In the genomic region with DNA sequence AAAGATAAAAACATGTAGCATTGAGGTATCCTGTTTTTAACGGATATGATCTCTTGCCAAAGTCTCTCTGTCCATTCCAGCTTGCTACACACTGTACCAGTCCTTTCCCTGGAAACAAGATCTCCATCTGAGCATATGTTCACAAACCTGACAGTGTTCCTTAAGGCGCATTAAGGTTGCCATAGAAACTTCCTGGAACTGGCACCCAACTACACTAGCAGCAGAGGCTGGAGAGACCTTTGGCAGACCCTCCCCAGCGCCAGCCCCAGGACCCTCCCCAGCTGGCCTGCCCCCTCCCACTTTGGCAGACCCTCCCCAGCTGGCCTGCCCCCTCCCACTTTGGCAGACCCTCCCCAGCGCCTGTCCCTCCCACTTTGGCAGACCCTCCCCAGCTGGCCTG, we compare ENCODE assay signal across 13 mouse cellular contexts. TPM values are rescaled to one million over a fixed set of nuclear protein-coding genes. Genes with fewer than 3 reads are reported as not detected.
DNase-seq lines count a peak whose midpoint lies in the region; ATAC-seq and TF ChIP-seq lines count a peak whose summit lies in the region.
"Had no signal": no experiment of that assay in that cellular context is flagged by ENCODE, and none has a peak within 500 bp of the region (broad histone marks: within the 10 kb centered on the region; RNA-seq: fewer than 3 reads in every experiment).

No protein-coding gene starts in this region.

- H3K4me2 ChIP-seq in midbrain, postnatal 0 days (ENCODE audit: low read depth, low read length, poor library complexity, severe bottlenecking): no peak overlapping the region
- H3K4me2 ChIP-seq in hindbrain, embryonic 15.5 days: no peak overlapping the region
- no peak overlapping the region for H3K4me2 ChIP-seq in stomach, postnatal 0 days (replicated peaks; ENCODE audit: low read depth)
- no peak overlapping the region for H3K4me2 ChIP-seq in intestine, postnatal 0 days (replicated peaks; ENCODE audit: low read depth)

- no peak for TF ChIP-seq EP300 in stomach, postnatal 0 days (optimal IDR thresholded peaks at IDR 0.05)

- H3K4me1 ChIP-seq in midbrain, postnatal 0 days (ENCODE audit: insufficient read depth, low read length): no peaks in the 10 kb centered on the region; the same call in 1 of the 2 replicates
- peaks cover 26% of the 10 kb centered on the region for H3K4me1 ChIP-seq in midbrain, embryonic 10.5 days
- peaks cover 7% of the 10 kb centered on the region for H3K4me1 ChIP-seq in hindbrain, embryonic 15.5 days (replicated peaks)
- H3K4me1 ChIP-seq in stomach, postnatal 0 days (replicated peaks; ENCODE audit: control insufficient read depth, insufficient read depth): peaks cover 8% of the 10 kb centered on the region
- 0 out of 2 replicates have a peak, but pooled peaks cover 4% of the 10 kb centered on the region for H3K4me1 ChIP-seq in intestine, postnatal 0 days (replicated peaks; ENCODE audit: control insufficient read depth, insufficient read depth, low read length)

- no peaks in the 10 kb centered on the region for H3K36me3 ChIP-seq in midbrain, postnatal 0 days (ENCODE audit: insufficient read depth, low read length)
- no peaks in the 10 kb centered on the region for H3K36me3 ChIP-seq in midbrain, embryonic 10.5 days
- no peaks in the 10 kb centered on the region for H3K36me3 ChIP-seq in hindbrain, embryonic 15.5 days
- no peaks in the 10 kb centered on the region for H3K36me3 ChIP-seq in stomach, postnatal 0 days (ENCODE audit: control insufficient read depth, insufficient read depth, low read length)
- H3K36me3 ChIP-seq in intestine, postnatal 0 days (ENCODE audit: control insufficient read depth, insufficient read depth): no peaks in the 10 kb centered on the region

- no peak overlapping the region for H3K9ac ChIP-seq in midbrain, postnatal 0 days (replicated peaks; ENCODE audit: low read length, poor library complexity, severe bottlenecking)
- no peak overlapping the region for H3K9ac ChIP-seq in hindbrain, embryonic 15.5 days
- no peak overlapping the region for H3K9ac ChIP-seq in stomach, postnatal 0 days (ENCODE audit: low read length)
- no peak overlapping the region for H3K9ac ChIP-seq in intestine, postnatal 0 days (ENCODE audit: low read depth, low read length)

- H3K9me3 ChIP-seq in midbrain, postnatal 0 days (ENCODE audit: low read length): no peaks in the 10 kb centered on the region
- H3K9me3 ChIP-seq in midbrain, embryonic 10.5 days (replicated peaks): peaks cover 3% of the 10 kb centered on the region
- H3K9me3 ChIP-seq in hindbrain, embryonic 15.5 days: no peaks in the 10 kb centered on the region
- H3K9me3 ChIP-seq in stomach, postnatal 0 days (ENCODE audit: control insufficient read depth, low read length): no peaks in the 10 kb centered on the region
- no peaks in the 10 kb centered on the region for H3K9me3 ChIP-seq in intestine, postnatal 0 days (ENCODE audit: control insufficient read depth)

- H3K27me3 ChIP-seq in midbrain, postnatal 0 days (ENCODE audit: insufficient read depth, low read length): no peaks in the 10 kb centered on the region
- peaks cover 38% of the 10 kb centered on the region for H3K27me3 ChIP-seq in midbrain, embryonic 10.5 days (ENCODE audit: low read depth, poor library complexity, severe bottlenecking)
- H3K27me3 ChIP-seq in hindbrain, embryonic 15.5 days: no peaks in the 10 kb centered on the region
- H3K27me3 ChIP-seq in stomach, postnatal 0 days (ENCODE audit: control insufficient read depth, insufficient read depth, low read length): no peaks in the 10 kb centered on the region
- no peaks in the 10 kb centered on the region for H3K27me3 ChIP-seq in intestine, postnatal 0 days (replicated peaks; ENCODE audit: control insufficient read depth, insufficient read depth, low read length)

- no peak overlapping the region for H3K27ac ChIP-seq in midbrain, postnatal 0 days (ENCODE audit: low read depth, low read length)
- H3K27ac ChIP-seq in midbrain, embryonic 10.5 days (replicated peaks): no peak overlapping the region
- H3K27ac ChIP-seq in hindbrain, embryonic 15.5 days (replicated peaks): no peak overlapping the region
- peak overlapping the region; percentile 35; the same call in 1 of the 2 replicates for H3K27ac ChIP-seq in stomach, postnatal 0 days (replicated peaks)
- H3K27ac ChIP-seq in intestine, postnatal 0 days (ENCODE audit: low read depth, low read length): no peak overlapping the region

- no peak for TF ChIP-seq CTCF in midbrain, postnatal 0 days (IDR thresholded peaks at IDR 0.05)
- TF ChIP-seq CTCF in stomach, postnatal 0 days (IDR thresholded peaks at IDR 0.05; ENCODE audit: low read depth): no peak
- no peak for TF ChIP-seq CTCF in intestine, postnatal 0 days (IDR thresholded peaks at IDR 0.05; ENCODE audit: low read depth)

- 52% methylated on average over 3 of the region's 4 CpGs for WGBS in midbrain, postnatal 0 days
- WGBS in midbrain, embryonic 10.5 days: 76% methylated on average over 3 of the region's 4 CpGs
- WGBS in hindbrain, embryonic 15.5 days: 46% methylated on average over 4 of the region's 4 CpGs
- WGBS in stomach, postnatal 0 days: 56% methylated on average over 4 of the region's 4 CpGs
- 78% methylated on average over 4 of the region's 4 CpGs for WGBS in intestine, postnatal 0 days

- DNase-seq in frontal cortex, postnatal 36 days (ENCODE audit: low spot score in 2 of 2): no peak
- peak; percentile 88 for DNase-seq in midbrain, postnatal 0 days (ENCODE audit: low spot score)
- DNase-seq in midbrain, embryonic 10.5 days (ENCODE audit: low spot score): no peak
- DNase-seq in stomach, postnatal 0 days (ENCODE audit: low spot score): no peak
- DNase-seq: cerebellum, adult 11-12 months; kidney, adult 18-20 months; liver; thymus, adult 18-20 months had no signal

- ATAC-seq in frontal cortex, adult (ENCODE audit: low TSS enrichment): peak; percentile 88
- peak; percentile 69; the same call in 1 of the 2 replicates for ATAC-seq in midbrain, postnatal 0 days (ENCODE audit: low FRiP score)
- peak; percentile 87; the same call in 1 of the 2 replicates for ATAC-seq in hindbrain, embryonic 15.5 days (ENCODE audit: low FRiP score, low read depth)
- ATAC-seq in stomach, postnatal 0 days (ENCODE audit: low FRiP score, low TSS enrichment): peak; percentile 54; the same call in 1 of the 2 replicates
- no peak for ATAC-seq in megakaryocyte-erythroid progenitor cell, adult 5-6 weeks (replicated peaks; ENCODE audit: low FRiP score, low TSS enrichment, poor library complexity, severe bottlenecking)
- no peak for ATAC-seq in intestine, postnatal 0 days

- H3K4me3 ChIP-seq in midbrain, postnatal 0 days (ENCODE audit: low read depth, low read length): no peak overlapping the region
- H3K4me3 ChIP-seq in midbrain, embryonic 10.5 days: no peak overlapping the region
- no peak overlapping the region for H3K4me3 ChIP-seq in hindbrain, embryonic 15.5 days
- no peak overlapping the region for H3K4me3 ChIP-seq in stomach, postnatal 0 days (ENCODE audit: low read depth, low read length)
- H3K4me3 ChIP-seq in intestine, postnatal 0 days (ENCODE audit: low read depth, low read length): no peak overlapping the region

RNA-seq across cellular contexts. Expression of gene She, which starts 36.5 kb away (rescaled TPM):
- 1.8 and 2.7 TPM in 2 replicates for total RNA-seq in midbrain, postnatal 0 days (2014; rRNA removed)
- 0.91 and 1.0 TPM in 2 replicates for polyA plus RNA-seq in midbrain, postnatal 0 days (2015; fragmentation: Nextera tagmentation; extraction: Ambion mirVana)
- polyA plus RNA-seq in midbrain, embryonic 10.5 days (2016; fragmentation: Nextera tagmentation; extraction: Ambion mirVana): 2.0 and 2.1 TPM in 2 replicates
- 1.6 and 1.8 TPM in 2 replicates for polyA plus RNA-seq in hindbrain, embryonic 15.5 days (2015; fragmentation: Nextera tagmentation; extraction: Ambion mirVana)
- 1.4 and 1.5 TPM in 2 replicates for polyA plus RNA-seq in stomach, postnatal 0 days (2015; fragmentation: Nextera tagmentation; extraction: Ambion mirVana)
- total RNA-seq in megakaryocyte-erythroid progenitor cell, adult 5-6 weeks (2014; fragmentation: Nextera tagmentation): not detected in 2 replicates
- total RNA-seq in megakaryocyte-erythroid progenitor cell, adult 5-6 weeks (2017): not detected in 2 replicates
- polyA plus RNA-seq in intestine, postnatal 0 days (2015; fragmentation: Nextera tagmentation; extraction: Ambion mirVana): 1.6 and 1.8 TPM in 2 replicates
- polyA plus RNA-seq: C2C12 had no signal

RNA-seq across cellular contexts. Expression of gene Il6ra, which starts 45.3 kb away (rescaled TPM):
- 0.99 and 2.0 TPM in 2 replicates for total RNA-seq in midbrain, postnatal 0 days (2014; rRNA removed)
- 1.1 and 1.8 TPM in 2 replicates for polyA plus RNA-seq in midbrain, postnatal 0 days (2015; fragmentation: Nextera tagmentation; extraction: Ambion mirVana)
- polyA plus RNA-seq in midbrain, embryonic 10.5 days (2016; fragmentation: Nextera tagmentation; extraction: Ambion mirVana): 0.39 and 0.52 TPM in 2 replicates
- polyA plus RNA-seq in hindbrain, embryonic 15.5 days (2015; fragmentation: Nextera tagmentation; extraction: Ambion mirVana): 1.3 and 1.4 TPM in 2 replicates
- polyA plus RNA-seq in stomach, postnatal 0 days (2015; fragmentation: Nextera tagmentation; extraction: Ambion mirVana): 4.3 and 4.5 TPM in 2 replicates
- 0.27 TPM in 1 of 2 replicates, not detected in the other for total RNA-seq in megakaryocyte-erythroid progenitor cell, adult 5-6 weeks (2014; fragmentation: Nextera tagmentation)
- 0.80 TPM in 2 replicates for total RNA-seq in megakaryocyte-erythroid progenitor cell, adult 5-6 weeks (2017)
- polyA plus RNA-seq in intestine, postnatal 0 days (2015; fragmentation: Nextera tagmentation; extraction: Ambion mirVana): 2.8 and 3.2 TPM in 2 replicates

Comparison
In these comparisons a context has a peak if more than half of its experiments do, and no peak if none do; other contexts are left out.
1. ATAC-seq: peak in frontal cortex, adult (single experiment), midbrain, postnatal 0 days (single experiment), hindbrain, embryonic 15.5 days (single experiment) and stomach, postnatal 0 days (single experiment); none in megakaryocyte-erythroid progenitor cell, adult 5-6 weeks (single experiment) and intestine, postnatal 0 days (single experiment).